Mouse (Mus musculus): ENCODE data around the gene Angptl1. TPM values are rescaled to one million over a fixed set of nuclear protein-coding genes. Genes with fewer than 3 reads are reported as not detected.
A peak's percentile ranks its signal among the peaks of the same experiment; 100 is the strongest.

The Angptl1 gene
- 5.3 and 6.6 TPM in 2 replicates for polyA plus RNA-seq (2012; rRNA removed)

GRCm38 (mm10) chr1:156838177-156838576, at the start of gene Angptl1:
Gene Angptl1, plus strand, starts transcription at chr1:156838562.
- 30% methylated on average over 4 of the region's 4 CpGs for WGBS
- DNase-seq (ENCODE audit: low read depth, low spot score) = no peak

GRCm38 (mm10) chr1:156789844-156790490, 48.4 kb upstream of the Angptl1 start:
- DNase-seq (ENCODE audit: low read depth, low spot score) = no peak
- 60% methylated on average over 5 of the region's 5 CpGs for WGBS

GRCm38 (mm10) chr1:156796251-156796650, 42.1 kb upstream of the Angptl1 start:
- 86% methylated on average over 9 of the region's 9 CpGs for WGBS
- DNase-seq (ENCODE audit: low read depth, low spot score) = no peak

GRCm38 (mm10) chr1:156801276-156801675, 37.1 kb upstream of the Angptl1 start:
- DNase-seq (ENCODE audit: low read depth, low spot score) = no peak
- WGBS = 86% methylated on average over 6 of the region's 6 CpGs

- 25% methylated on average over 10 of the region's 10 CpGs for WGBS
- DNase-seq (ENCODE audit: low read depth, low spot score) = no peak
Observed at GRCm38 (mm10) chr1:156808332-156808731, 30.0 kb upstream of the Angptl1 start.

- peak; percentile 59 for DNase-seq (ENCODE audit: low read depth, low spot score)
- 27% methylated on average over 7 of the region's 7 CpGs for WGBS
Observed at GRCm38 (mm10) chr1:156811928-156812327, 26.4 kb upstream of the Angptl1 start.

- WGBS = 25% methylated on average over 8 of the region's 8 CpGs
- no peak for DNase-seq (ENCODE audit: low read depth, low spot score)
Observed at GRCm38 (mm10) chr1:156812716-156813115, 25.6 kb upstream of the Angptl1 start.

GRCm38 (mm10) chr1:156813485-156813884, 24.9 kb upstream of the Angptl1 start:
- no peak for DNase-seq (ENCODE audit: low read depth, low spot score)
- WGBS = 80% methylated on average over 6 of the region's 6 CpGs

- DNase-seq (ENCODE audit: low read depth, low spot score) = no peak
Observed at GRCm38 (mm10) chr1:156819236-156819635, 19.1 kb upstream of the Angptl1 start.

GRCm38 (mm10) chr1:156838695-156839094, 333 bp downstream of the Angptl1 start:
- WGBS = 8% methylated on average over 6 of the region's 6 CpGs
- DNase-seq (ENCODE audit: low read depth, low spot score) = no peak

More at GRCm38 (mm10) chr1:156819236-156819635, 19.1 kb upstream of the Angptl1 start:
- WGBS = 33% methylated on average over 1 of the region's 1 CpGs

GRCm38 (mm10) chr1:156841625-156842339, 3.4 kb downstream of the Angptl1 start:
- WGBS = 77% methylated on average over 11 of the region's 11 CpGs
- no peak for DNase-seq (ENCODE audit: low read depth, low spot score)

- 79% methylated on average over 4 of the region's 4 CpGs for WGBS
- DNase-seq (ENCODE audit: low read depth, low spot score) = no peak
Observed at GRCm38 (mm10) chr1:156847098-156847497, 8.7 kb downstream of the Angptl1 start.

GRCm38 (mm10) chr1:156852409-156852808, 14.0 kb downstream of the Angptl1 start:
- no peak for DNase-seq (ENCODE audit: low read depth, low spot score)
- 72% methylated on average over 9 of the region's 9 CpGs for WGBS

GRCm38 (mm10) chr1:156852872-156853271, 14.5 kb downstream of the Angptl1 start:
- 94% methylated on average over 5 of the region's 5 CpGs for WGBS

GRCm38 (mm10) chr1:156854558-156854957, 16.2 kb downstream of the Angptl1 start:
- no peak for DNase-seq (ENCODE audit: low read depth, low spot score)
- 90% methylated on average over 4 of the region's 4 CpGs for WGBS

More at GRCm38 (mm10) chr1:156852872-156853271, 14.5 kb downstream of the Angptl1 start:
- DNase-seq (ENCODE audit: low read depth, low spot score) = no peak

GRCm38 (mm10) chr1:156856666-156857065, 18.3 kb downstream of the Angptl1 start:
- WGBS = 91% methylated on average over 2 of the region's 2 CpGs
- DNase-seq (ENCODE audit: low read depth, low spot score) = no peak

GRCm38 (mm10) chr1:156859156-156859555, 20.8 kb downstream of the Angptl1 start:
- DNase-seq (ENCODE audit: low read depth, low spot score) = no peak
- 93% methylated on average over 2 of the region's 2 CpGs for WGBS

GRCm38 (mm10) chr1:156859711-156860250, 21.4 kb downstream of the Angptl1 start:
- DNase-seq (ENCODE audit: low read depth, low spot score) = no peak
- 34% methylated on average over 2 of the region's 2 CpGs for WGBS

GRCm38 (mm10) chr1:156860266-156860665, 21.9 kb downstream of the Angptl1 start:
- no peak for DNase-seq (ENCODE audit: low read depth, low spot score)
- WGBS = 78% methylated on average over 8 of the region's 8 CpGs

GRCm38 (mm10) chr1:156861475-156862043, 23.2 kb downstream of the Angptl1 start:
- DNase-seq (ENCODE audit: low read depth, low spot score) = no peak
- WGBS = 16% methylated on average over 4 of the region's 4 CpGs
